Mouse (Mus musculus) layer of hippocampus, adult 9-10 months (tissue): ENCODE measurements around the gene Ccdc148.

Source experiments
- DNase-seq: peaks from one replicate; pipeline ENCODE4 v3.0.0; 2022; ENCODE audit warnings: low spot score

The Ccdc148 gene

GRCm38 (mm10) chr2:59049686-59050085, 110.8 kb downstream of the Ccdc148 start:
- DNase-seq: no peak

- DNase-seq: no peak
Measured at GRCm38 (mm10) chr2:59048775-59049451, 111.6 kb downstream of the Ccdc148 start.

- no peak for DNase-seq
Measured at GRCm38 (mm10) chr2:59043313-59044032, 117.0 kb downstream of the Ccdc148 start.

- no peak for DNase-seq
Measured at GRCm38 (mm10) chr2:59042616-59043015, 117.9 kb downstream of the Ccdc148 start.

GRCm38 (mm10) chr2:59036433-59036832, 124.0 kb downstream of the Ccdc148 start:
- DNase-seq: no peak

- no peak for DNase-seq
Measured at GRCm38 (mm10) chr2:59035206-59035605, 125.3 kb downstream of the Ccdc148 start.

- DNase-seq: no peak
Measured at GRCm38 (mm10) chr2:59034281-59034680, 126.2 kb downstream of the Ccdc148 start.

GRCm38 (mm10) chr2:59024558-59024957, 135.9 kb downstream of the Ccdc148 start:
- no peak for DNase-seq

GRCm38 (mm10) chr2:59007356-59007755, 153.1 kb downstream of the Ccdc148 start:
- no peak for DNase-seq

- no peak for DNase-seq
Measured at GRCm38 (mm10) chr2:59006567-59007340, 153.7 kb downstream of the Ccdc148 start.

- DNase-seq: no peak
Measured at GRCm38 (mm10) chr2:58997151-58997550, 163.3 kb downstream of the Ccdc148 start.

- no peak for DNase-seq
Measured at GRCm38 (mm10) chr2:58992431-58993191, 167.9 kb downstream of the Ccdc148 start.

- DNase-seq: no peak
Measured at GRCm38 (mm10) chr2:58978095-58978494, 182.4 kb downstream of the Ccdc148 start.

GRCm38 (mm10) chr2:58971507-58972275, 188.8 kb downstream of the Ccdc148 start:
- no peak for DNase-seq

GRCm38 (mm10) chr2:58956770-58957300, 203.6 kb downstream of the Ccdc148 start:
- no peak for DNase-seq

GRCm38 (mm10) chr2:58956351-58956750, 204.1 kb downstream of the Ccdc148 start:
- DNase-seq: no peak

GRCm38 (mm10) chr2:58952101-58952500, 208.4 kb downstream of the Ccdc148 start:
- DNase-seq: no peak

GRCm38 (mm10) chr2:58948796-58949195, 211.7 kb downstream of the Ccdc148 start:
- DNase-seq: no peak

- DNase-seq: no peak
Measured at GRCm38 (mm10) chr2:58941361-58941760, 219.1 kb downstream of the Ccdc148 start.

- DNase-seq: no peak
Measured at GRCm38 (mm10) chr2:58925551-58925950, 234.9 kb downstream of the Ccdc148 start.

- DNase-seq: no peak
Measured at GRCm38 (mm10) chr2:58918351-58918750, 242.1 kb downstream of the Ccdc148 start.
